Mouse (Mus musculus) CH12.LX (cell line): ENCODE data around the gene Pigf.

Experiments
- EP300 ChIP-seq: IDR thresholded peaks from 2 replicates; pipeline ENCODE4 v1.6.1; 2011; ENCODE audit warnings: low read length, improper control_type of control experiment
- IRF4 ChIP-seq: IDR thresholded peaks from 2 replicates; pipeline ENCODE4 v1.6.1; 2014; ENCODE audit warnings: low read depth, mild to moderate bottlenecking, inconsistent platforms, low read length, improper control_type of control experiment

- TF ChIP-seq IRF4 (no peak), EP300 (no peak)
Observed at GRCm38 (mm10) chr17:86981701-86982100, 43.5 kb downstream of the Pigf start.
